Mouse (Mus musculus) thymus, postnatal 0 days (tissue): Measurements from ENCODE around the gene Gm42715. TPM values are rescaled to one million over a fixed set of nuclear protein-coding genes. Genes with fewer than 3 reads are reported as not detected.

Source experiments
- DNase-seq: peaks from one replicate; pipeline ENCODE4 v3.0.0-alpha.2; 2015; ENCODE audit warnings: low spot score
- polyA plus RNA-seq: library from polyadenylated mRNA; unstranded; fragments of >200 nt; fragmentation: Nextera tagmentation; extraction: Ambion mirVana; gene quantifications from 2 replicates; pipeline ENCODE4 v1.2.1, GENCODE M21; 2015

Gm42715 gene
- polyA plus RNA-seq, 1 experiment from 2014 or later: 15.9 TPM

- DNase-seq: no peak
Measured at GRCm38 (mm10) chr7:127585031-127585430, 65.6 kb downstream of the Gm42715 start.

DNA sequence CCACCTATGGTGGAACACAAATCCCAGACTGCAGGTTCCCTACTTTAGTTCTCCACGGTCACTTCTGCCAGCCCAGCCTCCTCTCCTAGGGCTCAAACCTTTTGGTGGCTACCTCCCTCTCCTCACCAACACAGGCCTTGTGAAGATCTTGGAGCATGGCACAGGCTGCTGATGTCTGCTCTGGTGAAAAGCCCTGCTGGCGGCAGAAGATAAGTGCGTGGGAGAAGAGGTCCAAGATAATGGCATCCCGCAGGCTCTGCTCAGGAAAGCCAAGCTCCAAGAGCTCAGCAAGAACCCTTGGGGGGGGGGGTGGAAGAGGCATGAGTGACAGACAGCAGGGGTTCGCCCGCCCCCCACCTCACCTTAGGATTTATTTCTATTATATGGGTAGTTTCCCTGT lies 66.8 kb downstream of the Gm42715 start:
- no peak for DNase-seq

DNA sequence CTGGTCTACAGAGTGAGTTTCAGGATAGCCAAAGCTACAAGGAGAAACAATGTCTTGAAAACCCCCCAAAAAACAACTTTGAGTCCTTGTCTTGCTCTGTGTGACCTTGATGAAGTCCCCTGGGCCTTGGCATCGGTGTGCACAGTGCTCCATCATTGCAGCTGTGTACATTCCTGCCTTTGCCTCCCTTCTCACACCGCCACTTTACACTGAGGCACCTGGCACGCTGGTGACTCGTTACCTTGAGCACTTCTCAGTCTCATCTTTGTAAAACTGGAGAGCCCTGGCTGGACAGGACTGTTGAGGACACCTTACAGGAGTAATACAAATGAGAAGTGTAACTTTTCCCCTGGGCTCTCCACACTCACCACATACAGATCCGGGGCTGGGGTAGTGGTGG lies 67.8 kb downstream of the Gm42715 start:
- DNase-seq: no peak

DNA sequence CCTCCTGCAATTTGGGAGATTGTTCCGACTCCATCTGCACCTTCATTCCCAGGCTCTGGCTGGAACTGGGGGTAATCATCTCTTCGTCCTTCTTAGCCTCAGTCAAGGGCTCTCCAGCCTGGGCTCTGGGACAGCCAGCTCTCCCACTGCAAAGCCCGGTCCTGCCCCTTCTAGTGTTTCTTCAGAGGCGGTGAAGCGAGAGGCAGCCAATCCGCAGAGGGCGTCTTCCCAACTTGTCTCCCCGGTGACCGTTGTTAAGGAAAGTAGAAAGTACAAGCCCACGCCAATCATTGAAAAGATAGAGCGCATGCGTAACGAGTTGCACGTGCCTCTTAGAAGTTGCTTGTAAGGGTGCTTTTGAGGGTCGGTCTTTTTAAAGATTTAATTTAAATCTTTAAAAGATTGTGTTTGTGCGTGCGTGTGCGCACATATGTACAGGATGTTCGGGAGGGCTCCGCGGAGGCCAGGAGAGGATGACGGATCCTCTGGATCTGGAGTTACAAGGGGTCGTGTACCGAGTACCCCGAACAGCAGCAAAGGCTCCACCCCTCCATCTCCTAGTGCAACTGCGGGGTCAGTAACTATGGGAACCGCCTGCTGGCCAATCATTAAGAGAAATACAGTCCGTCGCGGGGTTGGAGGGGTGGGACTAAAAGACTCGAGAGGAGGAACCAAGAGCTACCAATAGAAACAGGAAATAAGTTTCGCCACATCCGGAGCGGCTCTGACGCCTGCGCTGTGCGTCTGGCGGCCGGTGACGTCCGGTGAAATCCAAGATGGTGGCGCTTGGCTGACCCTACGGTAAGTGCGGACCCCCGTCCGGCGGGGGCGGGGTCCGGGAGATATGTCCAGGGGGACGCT lies 68.9 kb downstream of the Gm42715 start, which contains the start of the genes Ccdc189 and Rnf40:
TSS of gene Ccdc189 (minus strand) at position 585 of the 861 bp plus-strand sequence.
TSS of gene Rnf40 (plus strand) at position 757 of the 861 bp plus-strand sequence.
- DNase-seq: peak; percentile 95

- no peak for DNase-seq
Measured at GRCm38 (mm10) chr7:127588901-127589300, 69.5 kb downstream of the Gm42715 start.

DNA sequence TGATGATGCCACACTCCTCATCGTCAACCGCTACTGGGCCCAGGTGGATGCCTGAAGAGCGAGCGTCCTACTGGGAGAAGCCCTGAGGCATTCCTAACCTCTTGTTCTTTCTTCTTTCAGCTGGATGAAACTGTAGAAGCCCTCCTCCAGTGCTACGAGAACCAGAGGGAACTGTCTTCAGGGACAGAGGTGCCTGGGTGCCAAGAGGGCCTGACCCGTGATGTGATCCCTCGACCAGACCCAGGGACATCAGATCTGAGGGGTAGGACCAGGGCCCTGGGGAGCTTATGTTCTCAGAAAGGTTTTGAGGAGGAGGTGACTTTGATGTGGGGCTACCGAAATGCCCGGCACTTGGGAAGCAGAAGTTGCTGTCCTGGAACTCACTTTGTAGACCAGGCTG lies 70.3 kb downstream of the Gm42715 start:
- DNase-seq: no peak

DNA sequence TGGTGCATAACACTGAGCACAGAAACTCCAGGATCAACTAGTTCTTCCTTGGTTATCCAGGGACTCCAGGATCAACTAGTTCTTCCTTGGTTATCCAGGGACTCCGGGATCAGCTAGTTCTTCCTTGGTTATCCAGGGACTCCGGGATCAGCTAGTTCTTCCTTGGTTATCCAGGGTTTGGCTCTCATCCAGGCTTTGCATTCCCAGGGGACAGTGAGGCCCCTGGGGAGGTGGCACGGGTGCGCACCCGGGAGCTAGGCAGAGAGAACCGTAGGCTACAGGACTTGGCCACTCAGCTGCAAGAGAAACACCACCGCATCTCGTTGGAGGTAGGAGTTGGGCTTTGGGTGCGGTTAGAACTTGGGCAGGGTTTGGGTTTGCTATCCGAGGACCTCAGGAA lies 71.7 kb downstream of the Gm42715 start:
- no peak for DNase-seq

- no peak for DNase-seq
Measured at GRCm38 (mm10) chr7:127592575-127592974, 73.2 kb downstream of the Gm42715 start.

DNA sequence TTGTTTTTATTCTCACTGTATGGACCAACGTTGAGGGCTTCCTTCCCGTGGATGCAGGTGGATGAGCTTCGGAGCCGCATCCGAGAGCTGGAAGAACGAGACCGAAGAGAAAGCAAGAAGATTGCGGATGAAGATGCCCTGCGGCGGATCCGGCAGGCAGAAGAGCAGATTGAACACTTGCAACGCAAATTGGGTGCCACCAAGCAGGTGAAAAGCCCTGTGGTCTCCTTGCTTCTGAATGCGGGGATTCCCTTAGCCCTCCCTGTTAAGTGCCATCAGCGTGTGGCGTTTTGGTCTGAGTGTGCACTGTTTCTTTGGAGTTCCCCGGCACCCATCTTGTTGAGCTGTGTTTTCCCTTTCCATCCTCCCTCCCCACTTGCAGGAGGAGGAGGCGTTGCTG lies 77.4 kb downstream of the Gm42715 start:
- DNase-seq: no peak

DNA sequence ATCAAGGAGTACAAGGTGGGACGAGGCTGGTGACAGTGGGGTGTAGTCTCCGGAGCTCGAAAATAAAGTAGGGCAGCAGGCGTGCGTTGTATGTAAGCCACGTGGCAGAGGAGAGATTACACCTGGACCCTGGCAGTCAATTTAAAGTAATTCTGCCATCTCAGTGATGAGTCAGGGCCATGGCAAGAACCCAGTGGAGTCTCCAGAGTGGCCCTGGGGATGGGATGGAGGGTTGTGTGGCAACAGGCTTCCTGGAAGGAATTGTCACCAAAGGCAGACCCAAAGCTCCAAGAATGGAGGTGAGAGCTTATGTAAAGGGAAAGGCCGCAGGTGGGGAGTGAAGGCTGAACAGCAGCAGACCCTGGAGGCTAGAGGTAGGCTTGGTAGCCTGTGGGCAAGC lies 81.2 kb downstream of the Gm42715 start:
- no peak for DNase-seq

- no peak for DNase-seq
Measured at GRCm38 (mm10) chr7:127601735-127602134, 82.4 kb downstream of the Gm42715 start.

GRCm38 (mm10) chr7:127602903-127603302 lies 83.5 kb downstream of the Gm42715 start:
- no peak for DNase-seq

GRCm38 (mm10) chr7:127604256-127604655 lies 84.9 kb downstream of the Gm42715 start:
- DNase-seq: no peak

DNA sequence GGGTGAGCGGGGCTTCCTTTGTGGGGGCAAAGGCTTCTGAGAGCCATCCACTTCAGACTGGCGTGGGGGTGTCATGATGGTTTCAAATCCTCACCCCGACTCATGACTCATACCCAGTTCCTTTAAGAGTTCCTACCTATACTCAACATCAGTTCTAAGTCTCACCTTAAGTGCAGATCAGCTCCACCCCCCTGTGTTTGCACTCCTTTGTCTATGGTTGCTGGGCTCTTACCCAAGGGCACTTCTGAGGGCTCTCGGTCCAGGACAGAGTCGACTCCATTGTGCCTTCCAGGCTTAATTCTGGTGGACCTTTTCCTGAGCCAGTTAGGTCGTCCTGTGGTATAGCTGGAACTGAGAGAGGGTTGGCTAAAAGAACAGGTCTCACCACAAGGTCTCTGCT lies 87.8 kb downstream of the Gm42715 start:
- no peak for DNase-seq

GRCm38 (mm10) chr7:127611011-127611410 lies 91.6 kb downstream of the Gm42715 start:
- DNase-seq: no peak

DNA sequence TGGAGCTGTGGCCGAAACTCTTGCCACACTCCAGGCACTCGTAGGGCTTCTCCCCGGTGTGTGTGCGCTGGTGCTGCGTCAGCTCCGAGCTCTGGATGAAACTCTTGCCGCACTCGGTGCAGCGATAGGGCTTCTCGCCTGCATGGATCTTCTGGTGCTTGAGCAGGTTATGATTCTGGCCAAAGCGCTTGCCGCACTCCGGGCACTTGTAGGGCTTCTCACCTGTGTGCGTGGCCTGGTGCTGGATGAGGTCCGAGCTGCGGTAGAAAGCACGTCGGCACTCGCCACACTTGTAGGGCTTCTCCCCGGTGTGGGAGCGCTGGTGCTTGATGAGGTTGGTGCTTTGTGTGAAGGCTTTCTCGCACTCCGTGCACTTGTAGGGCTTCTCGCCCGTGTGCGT lies 92.2 kb downstream of the Gm42715 start:
- no peak for DNase-seq

- DNase-seq: no peak
Measured at GRCm38 (mm10) chr7:127613501-127613900, 94.1 kb downstream of the Gm42715 start.

GRCm38 (mm10) chr7:127614091-127614490 lies 94.7 kb downstream of the Gm42715 start:
- DNase-seq: no peak

DNA sequence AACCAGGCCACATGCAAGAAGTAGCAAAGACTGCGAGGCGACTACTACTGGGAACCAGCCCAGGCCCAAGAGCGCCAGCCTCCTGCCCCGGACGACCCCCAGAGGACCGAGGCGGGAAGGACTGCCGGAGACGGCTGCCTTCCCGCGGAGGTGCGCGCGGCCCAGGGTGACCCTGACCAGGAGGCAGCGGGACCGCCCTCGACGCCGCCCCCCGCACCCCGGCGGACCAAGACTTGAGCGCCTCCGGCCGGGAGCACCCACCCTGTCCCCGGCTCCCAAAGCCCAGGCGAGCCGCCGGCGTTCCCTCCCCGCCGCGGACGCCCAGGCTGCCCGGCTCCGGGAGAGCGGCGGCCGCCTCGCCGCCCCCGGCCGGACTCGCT lies 95.1 kb downstream of the Gm42715 start:
- no peak for DNase-seq

DNA sequence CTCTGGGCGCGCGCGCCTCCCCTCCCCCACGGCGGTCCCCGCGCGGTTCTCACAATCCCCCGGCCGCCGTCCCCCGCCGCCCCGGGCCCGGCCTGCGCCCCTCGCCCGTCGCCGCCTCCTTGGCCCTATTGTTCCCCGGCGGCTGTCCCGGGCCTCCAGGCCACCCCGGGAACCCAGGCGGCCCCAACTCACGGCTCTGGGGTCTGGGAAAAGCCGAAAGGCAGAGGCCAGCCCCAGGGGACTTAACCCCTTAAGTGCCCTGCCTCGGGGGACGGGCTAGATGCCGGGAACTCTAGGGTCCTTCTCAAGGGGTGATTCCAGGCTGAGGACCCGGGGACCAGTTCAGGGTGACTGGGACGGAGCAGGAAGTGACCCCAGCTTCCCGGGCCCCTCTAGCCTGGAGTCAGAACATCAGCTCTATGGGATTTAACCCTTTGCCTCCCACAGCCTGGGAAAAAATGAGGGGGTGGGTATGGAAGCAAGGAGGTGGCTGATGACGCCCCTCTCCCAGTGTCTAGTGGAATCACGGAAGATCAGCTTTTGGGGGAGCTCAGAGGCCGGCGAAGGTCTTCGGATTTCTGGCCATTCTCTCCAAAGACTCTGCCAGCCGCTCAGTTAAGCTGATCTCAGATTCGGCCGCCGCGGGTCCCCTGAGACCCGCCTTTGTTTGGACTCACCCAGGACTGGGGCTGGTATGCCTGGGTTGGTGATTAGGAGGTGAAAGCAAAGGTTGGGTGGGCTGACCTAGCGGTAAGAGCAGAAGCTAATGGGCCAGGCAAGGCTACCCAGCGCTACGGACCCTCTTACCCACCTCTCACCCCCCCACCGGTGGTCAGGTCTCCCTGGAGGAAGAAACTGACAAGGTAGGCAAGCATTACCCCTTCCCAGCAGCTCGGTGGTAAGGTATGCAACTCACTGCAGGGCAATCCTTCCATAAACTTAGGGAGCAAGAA lies 95.8 kb downstream of the Gm42715 start, which contains the start of gene Zfp629:
TSS of gene Zfp629 (minus strand) at position 907 of the 953 bp plus-strand sequence.
- peak; percentile 60 for DNase-seq

- DNase-seq: peak; percentile 48
Measured at GRCm38 (mm10) chr7:127616336-127616735, 97.0 kb downstream of the Gm42715 start.
